Mouse (Mus musculus) heart, embryonic 15.5 days (tissue): Measurements from ENCODE around the gene B3galt6. TPM values are rescaled to one million over a fixed set of nuclear protein-coding genes. Genes with fewer than 3 reads are reported as not detected.

ENCODE experiments used
- ATAC-seq: fragments of 200-750 bp; cut with Nextera tagmentation; replicated peaks from 2 replicates; pipeline ENCODE4 v1.8.0; 2017; ENCODE audit warnings: low read depth, moderate TSS enrichment; ENCODE audit not compliant: insufficient number of reproducible peaks, insufficient read depth, low FRiP score
- H3K27ac ChIP-seq: fragments of 300-500 bp; sonication (generic); 2 replicates; pipeline ENCODE4 v1.5.1; 2015; ENCODE audit warnings: mild to moderate bottlenecking, inconsistent platforms
- H3K27me3 ChIP-seq: fragments of 300-500 bp; sonication (generic); 2 replicates; pipeline ENCODE4 v1.6.1; 2015; ENCODE audit warnings: inconsistent platforms
- H3K36me3 ChIP-seq: fragments of 300-500 bp; sonication (generic); 2 replicates; pipeline ENCODE4 v1.6.1; 2015; ENCODE audit warnings: mild to moderate bottlenecking, inconsistent platforms
- H3K4me1 ChIP-seq: fragments of 300-500 bp; sonication (generic); replicated peaks from 2 replicates; pipeline ENCODE4 v1.6.1; 2015; ENCODE audit warnings: inconsistent platforms
- H3K4me2 ChIP-seq: fragments of 300-500 bp; sonication (generic); 2 replicates; pipeline ENCODE4 v1.6.1; 2015; ENCODE audit warnings: inconsistent platforms, mild to moderate bottlenecking, moderate library complexity
- H3K4me3 ChIP-seq: fragments of 300-500 bp; sonication (generic); 2 replicates; pipeline ENCODE4 v1.5.1; 2015; ENCODE audit warnings: mild to moderate bottlenecking, inconsistent platforms
- H3K9ac ChIP-seq: fragments of 300-500 bp; sonication (generic); 2 replicates; pipeline ENCODE4 v1.6.1; 2015; ENCODE audit warnings: mild to moderate bottlenecking, inconsistent platforms
- H3K9me3 ChIP-seq: fragments of 300-500 bp; sonication (generic); replicated peaks from 2 replicates; pipeline ENCODE4 v1.6.1; 2016; ENCODE audit warnings: inconsistent platforms
- WGBS: fragments of 180-500 bp; shearing (Covaris S2); methylation state at CpG from one replicate; pipeline ENCODE4 v1.1.7; 2015; ENCODE audit warnings: mixed read lengths; 5-methylcytosine and 5-hydroxymethylcytosine counted together
- polyA plus RNA-seq: library from polyadenylated mRNA; unstranded; fragments of >200 nt; fragmentation: Nextera tagmentation; extraction: Ambion mirVana; gene quantifications from 2 replicates; pipeline ENCODE4 v1.2.1, GENCODE M21; 2015

The B3galt6 gene
- polyA plus RNA-seq, 1 experiment from 2014 or later: 7.7 TPM

DNA sequence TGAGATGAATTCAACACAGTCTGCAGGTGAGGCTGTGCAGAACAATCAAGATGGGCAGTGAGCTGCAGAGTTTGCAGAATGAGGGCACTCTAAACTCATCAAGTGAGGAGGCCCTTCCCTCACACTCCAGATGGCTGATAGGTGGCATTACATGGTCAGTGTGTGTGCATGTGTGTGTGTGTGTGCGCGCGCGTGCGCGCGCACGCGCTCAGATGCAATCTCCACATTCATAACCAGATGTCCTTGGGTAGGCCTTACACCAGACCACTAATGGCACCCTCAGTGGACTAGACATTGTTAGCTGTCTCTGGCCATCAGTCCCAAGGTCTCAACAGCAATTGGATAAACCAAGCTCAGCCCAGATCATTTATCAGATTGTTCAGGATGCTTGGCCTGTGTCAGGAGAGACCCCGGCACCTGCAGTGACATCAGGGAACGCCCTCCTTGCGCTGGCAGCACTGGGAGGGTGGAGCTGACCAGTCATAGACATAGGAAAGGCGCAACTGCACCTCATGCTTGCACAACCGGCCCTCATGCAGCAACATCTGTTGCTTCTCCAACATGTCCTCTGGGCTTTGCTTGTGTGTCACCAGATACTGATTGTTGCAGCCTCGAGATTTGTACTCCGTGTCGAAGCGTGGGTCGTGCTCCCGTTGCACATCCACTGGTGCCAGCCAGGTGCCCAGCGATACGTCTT is 1.1 kb downstream of the B3galt6 start:
- WGBS: 82% methylated on average over 22 of the region's 22 CpGs
- peak overlapping the region; percentile 98; the same call in 1 of the 2 replicates for H3K27ac ChIP-seq

DNA sequence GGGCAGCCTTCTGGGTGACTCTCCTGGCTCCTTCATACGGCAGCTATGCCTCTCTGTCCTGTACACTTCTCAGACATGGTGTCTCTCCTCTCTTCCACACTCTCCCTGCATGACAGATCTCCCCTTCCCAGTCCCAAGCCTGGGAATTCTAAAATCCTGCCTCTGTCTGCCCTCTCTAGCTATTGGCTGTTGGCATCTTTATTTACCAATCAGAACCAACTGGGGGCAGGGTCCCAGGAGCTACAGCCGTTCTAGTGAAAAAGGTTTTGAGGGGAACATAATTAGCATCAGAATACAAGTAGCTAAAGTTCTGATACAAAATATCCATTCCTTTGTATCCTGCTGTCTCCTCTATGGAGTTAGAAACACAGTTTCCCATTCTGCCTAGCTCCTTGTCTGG is 8.7 kb downstream of the B3galt6 start:
- Histone ChIP-seq H3K4me3 (no peak overlapping the region), H3K27ac (no peak overlapping the region), H3K9me3 (no peaks in the 10 kb centered on the region), H3K36me3 (no peaks in the 10 kb centered on the region), H3K27me3 (no peaks in the 10 kb centered on the region), H3K4me1 (no peaks in the 10 kb centered on the region), H3K9ac (no peak overlapping the region), H3K4me2 (no peak overlapping the region)
- no peak for ATAC-seq
- WGBS: 19% methylated on average over 2 of the region's 2 CpGs

More for the DNA sequence above, 1.1 kb downstream of the B3galt6 start:
- no peaks in the 10 kb centered on the region for H3K27me3 ChIP-seq
- peaks cover under 1% of the 10 kb centered on the region; the same call in 1 of the 2 replicates for H3K36me3 ChIP-seq
- no peaks in the 10 kb centered on the region for H3K9me3 ChIP-seq
- H3K4me3 ChIP-seq: peak overlapping the region; percentile 70
- peaks cover 24% of the 10 kb centered on the region for H3K4me1 ChIP-seq
- H3K9ac ChIP-seq: peak overlapping the region; percentile 79
- no peak for ATAC-seq
- peak overlapping the region; percentile 92 for H3K4me2 ChIP-seq

- H3K4me1 ChIP-seq: no peaks in the 10 kb centered on the region
- no peaks in the 10 kb centered on the region for H3K36me3 ChIP-seq
- 69% methylated on average over 12 of the region's 12 CpGs for WGBS
- H3K9ac ChIP-seq: no peak overlapping the region
- H3K27me3 ChIP-seq: no peaks in the 10 kb centered on the region
- H3K4me3 ChIP-seq: no peak overlapping the region
- no peaks in the 10 kb centered on the region for H3K9me3 ChIP-seq
- H3K27ac ChIP-seq: no peak overlapping the region
- no peak for ATAC-seq
- no peak overlapping the region for H3K4me2 ChIP-seq
Measured at GRCm38 (mm10) chr4:155981436-155982082, 10.9 kb downstream of the B3galt6 start.

DNA sequence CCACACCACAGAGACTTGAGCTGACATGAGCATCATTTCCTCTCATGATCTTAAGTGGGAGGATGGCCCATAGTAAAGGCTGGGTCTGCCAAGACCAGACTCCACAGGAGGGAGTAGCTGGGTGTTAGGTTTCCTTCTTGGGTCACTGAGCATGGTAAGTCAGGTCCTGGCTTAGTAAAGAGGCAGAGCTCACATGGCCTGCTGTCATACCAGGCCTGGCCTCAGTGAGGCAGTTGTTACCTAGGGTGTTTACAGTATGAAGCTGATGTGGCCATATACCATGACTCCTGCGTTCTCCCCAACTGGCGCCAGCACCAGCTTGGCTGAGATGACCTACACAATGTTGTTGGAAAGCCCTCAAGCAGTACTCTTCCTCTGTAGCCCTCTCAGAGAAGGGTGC is 19.2 kb downstream of the B3galt6 start:
- H3K9me3 ChIP-seq: no peaks in the 10 kb centered on the region
- H3K36me3 ChIP-seq: no peaks in the 10 kb centered on the region
- H3K9ac ChIP-seq: no peak overlapping the region
- no peaks in the 10 kb centered on the region for H3K27me3 ChIP-seq
- H3K4me1 ChIP-seq: no peaks in the 10 kb centered on the region
- no peak overlapping the region for H3K4me2 ChIP-seq
- H3K4me3 ChIP-seq: no peak overlapping the region
- 62% methylated on average over 2 of the region's 2 CpGs for WGBS
- ATAC-seq: no peak
- H3K27ac ChIP-seq: no peak overlapping the region

GRCm38 (mm10) chr4:155972651-155973050 is 19.8 kb downstream of the B3galt6 start:
- no peak for ATAC-seq
- Histone ChIP-seq H3K36me3 (no peaks in the 10 kb centered on the region), H3K27ac (no peak overlapping the region), H3K27me3 (no peaks in the 10 kb centered on the region), H3K4me3 (no peak overlapping the region), H3K9ac (no peak overlapping the region), H3K4me2 (no peak overlapping the region), H3K4me1 (no peaks in the 10 kb centered on the region), H3K9me3 (no peaks in the 10 kb centered on the region)
- WGBS: 69% methylated on average over 6 of the region's 6 CpGs

- H3K4me1 ChIP-seq: no peaks in the 10 kb centered on the region
- WGBS: 85% methylated on average over 5 of the region's 5 CpGs
- H3K9me3 ChIP-seq: no peaks in the 10 kb centered on the region
- no peak overlapping the region for H3K4me3 ChIP-seq
- H3K36me3 ChIP-seq: peaks cover 10% of the 10 kb centered on the region; the same call in 1 of the 2 replicates
- no peaks in the 10 kb centered on the region for H3K27me3 ChIP-seq
- ATAC-seq: no peak
- no peak overlapping the region for H3K9ac ChIP-seq
- no peak overlapping the region for H3K27ac ChIP-seq
- no peak overlapping the region for H3K4me2 ChIP-seq
Measured at GRCm38 (mm10) chr4:155970286-155970685, 22.2 kb downstream of the B3galt6 start.

- Histone ChIP-seq H3K27ac (no peak overlapping the region), H3K27me3 (no peaks in the 10 kb centered on the region), H3K36me3 (peaks cover 16% of the 10 kb centered on the region; the same call in 1 of the 2 replicates), H3K4me2 (no peak overlapping the region), H3K4me3 (no peak overlapping the region), H3K9ac (no peak overlapping the region), H3K9me3 (no peaks in the 10 kb centered on the region), H3K4me1 (no peaks in the 10 kb centered on the region)
- no peak for ATAC-seq
- 64% methylated on average over 13 of the region's 13 CpGs for WGBS
Measured at GRCm38 (mm10) chr4:155969043-155969653, 23.3 kb downstream of the B3galt6 start.

DNA sequence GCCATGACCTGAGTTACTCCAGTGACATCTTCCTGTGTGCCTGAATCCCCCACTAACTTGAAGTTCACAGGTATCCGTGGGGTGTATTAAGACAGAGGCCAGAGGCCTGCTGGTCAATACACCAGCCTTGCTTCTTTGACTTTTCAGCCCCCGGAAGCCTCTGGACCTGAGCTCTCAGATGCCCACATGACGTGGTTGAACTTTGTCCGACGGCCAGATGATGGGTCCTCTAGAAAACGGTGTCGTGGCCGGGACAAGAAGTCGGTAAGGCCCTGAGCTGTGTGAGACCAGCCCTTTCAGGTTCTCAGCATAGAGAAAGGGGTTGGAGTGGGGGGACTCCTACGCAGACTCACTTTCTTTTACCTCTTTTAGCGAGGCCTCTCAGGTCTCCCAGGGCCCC is 28.1 kb downstream of the B3galt6 start:
- Histone ChIP-seq H3K27ac (no peak overlapping the region), H3K9ac (no peak overlapping the region), H3K27me3 (no peaks in the 10 kb centered on the region), H3K36me3 (peaks cover 16% of the 10 kb centered on the region; the same call in 1 of the 2 replicates), H3K4me3 (no peak overlapping the region), H3K9me3 (no peaks in the 10 kb centered on the region), H3K4me1 (peaks cover 19% of the 10 kb centered on the region), H3K4me2 (no peak overlapping the region)
- WGBS: 89% methylated on average over 11 of the region's 11 CpGs
- no peak for ATAC-seq

GRCm38 (mm10) chr4:155963106-155963505 is 29.3 kb downstream of the B3galt6 start:
- Histone ChIP-seq H3K27me3 (no peaks in the 10 kb centered on the region), H3K4me2 (peak overlapping the region; percentile 99), H3K4me1 (peaks cover 19% of the 10 kb centered on the region), H3K27ac (no peak overlapping the region), H3K9ac (peak overlapping the region; percentile 81; the same call in 1 of the 2 replicates), H3K4me3 (peak overlapping the region; percentile 66), H3K36me3 (peaks cover 20% of the 10 kb centered on the region; the same call in 1 of the 2 replicates), H3K9me3 (no peaks in the 10 kb centered on the region)
- 54% methylated on average over 7 of the region's 7 CpGs for WGBS
- no peak for ATAC-seq

- H3K36me3 ChIP-seq: peaks cover 27% of the 10 kb centered on the region; the same call in 1 of the 2 replicates
- H3K4me3 ChIP-seq: peak within 1 kb of the TSS; percentile 66
- peak within 1 kb of the TSS; percentile 99 for H3K4me2 ChIP-seq
- ATAC-seq: peak; percentile 82
- no peaks in the 10 kb centered on the region for H3K27me3 ChIP-seq
- H3K9me3 ChIP-seq: no peaks in the 10 kb centered on the region
- peak within 1 kb of the TSS; percentile 81 for H3K9ac ChIP-seq
- H3K27ac ChIP-seq: peak within 1 kb of the TSS; percentile 67
- WGBS: 1% methylated on average over 38 of the region's 42 CpGs
- peaks cover 19% of the 10 kb centered on the region for H3K4me1 ChIP-seq
Measured at GRCm38 (mm10) chr4:155962167-155962971, 30.1 kb downstream of the B3galt6 start, which contains the start of gene C1qtnf12. Gene C1qtnf12 (plus strand): TSS chr4:155962318.

DNA sequence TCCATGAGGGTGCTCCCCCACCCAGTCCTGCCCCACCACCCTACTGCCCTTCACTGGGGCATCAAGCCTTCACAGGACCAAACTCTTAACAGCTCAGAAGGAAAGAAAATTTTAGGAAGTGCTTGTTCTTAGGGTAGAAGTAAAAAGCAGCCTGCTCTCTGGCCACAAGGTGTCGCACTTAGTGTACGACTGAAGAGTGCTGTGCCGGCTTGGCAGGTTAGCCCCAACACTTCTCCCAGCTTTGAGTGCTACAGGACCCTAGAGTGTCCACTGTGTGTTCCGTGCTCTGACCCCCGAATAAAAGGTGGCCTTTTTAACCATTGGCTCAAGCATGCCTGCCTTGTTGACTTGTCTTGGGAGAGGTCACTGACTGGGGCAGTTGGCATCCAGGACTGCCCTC is 33.2 kb downstream of the B3galt6 start:
- H3K4me1 ChIP-seq: peaks cover 19% of the 10 kb centered on the region
- 6% methylated on average over 5 of the region's 5 CpGs for WGBS
- H3K4me3 ChIP-seq: no peak overlapping the region
- no peaks in the 10 kb centered on the region for H3K27me3 ChIP-seq
- peaks cover 31% of the 10 kb centered on the region; the same call in 1 of the 2 replicates for H3K36me3 ChIP-seq
- no peak overlapping the region for H3K27ac ChIP-seq
- H3K4me2 ChIP-seq: no peak overlapping the region
- no peaks in the 10 kb centered on the region for H3K9me3 ChIP-seq
- H3K9ac ChIP-seq: no peak overlapping the region
- no peak for ATAC-seq
